Mouse (Mus musculus) cortical plate, adult 2 months (tissue): ENCODE measurements around the gene Arl16.
"Not testable (repeated sequence)": the region's sequence is repeated elsewhere in the genome, so short reads cannot be mapped to it uniquely, and the experiment has no call there.

ENCODE experiments used
- CTCF ChIP-seq: fragments of 200-500 bp; IDR thresholded peaks from 2 replicates; pipeline ENCODE4 v1.5.1; 2011; ENCODE audit warnings: mild to moderate bottlenecking, control low read depth, low read length; ENCODE audit not compliant: insufficient read depth; ENCODE audit errors: extremely low read depth
- POLR2A ChIP-seq: fragments of 200-500 bp; IDR thresholded peaks from 2 replicates; pipeline ENCODE4 v1.6.1; 2011; ENCODE audit warnings: mild to moderate bottlenecking, low read length, control low read depth; ENCODE audit not compliant: insufficient read depth; ENCODE audit errors: extremely low read depth

- TF ChIP-seq POLR2A, CTCF: not testable (repeated sequence)
Measured at GRCm38 (mm10) chr11:120514262-120514661, 46.9 kb upstream of the Arl16 start.
